Mouse (Mus musculus): ENCODE data around the gene Aacs. TPM values are rescaled to one million over a fixed set of nuclear protein-coding genes. Genes with fewer than 3 reads are reported as not detected.
"Not testable (repeated sequence)": the region's sequence is repeated elsewhere in the genome, so short reads cannot be mapped to it uniquely, and the experiment has no call there.

Aacs gene
- polyA plus RNA-seq, 1 experiment from 2014 or later = 73.4 TPM

GRCm38 (mm10) chr5:125485031-125485778 is 9.6 kb downstream of the Aacs start:
- no peaks in the 10 kb centered on the region for H3K27me3 ChIP-seq (ENCODE audit: insufficient read depth, poor library complexity, severe bottlenecking)
- H3K4me1 ChIP-seq (replicated peaks) = peaks cover 28% of the 10 kb centered on the region
- H3K9me3 ChIP-seq = no peaks in the 10 kb centered on the region
- peaks cover 81% of the 10 kb centered on the region for H3K36me3 ChIP-seq
- H3K27ac ChIP-seq = 0 out of 2 replicates have a peak overlapping the region, but pooled peaks have one; percentile 8
- no peak overlapping the region for H3K4me3 ChIP-seq
- 93% methylated on average over 4 of the region's 4 CpGs for WGBS
- no peak for DNase-seq (ENCODE audit: low spot score)

- Histone ChIP-seq H3K36me3 (peaks cover 81% of the 10 kb centered on the region), H3K9me3 (no peaks in the 10 kb centered on the region), H3K27me3 (ENCODE audit: insufficient read depth, poor library complexity, severe bottlenecking) (no peaks in the 10 kb centered on the region), H3K4me3 (no peak overlapping the region), H3K27ac (0 out of 2 replicates have a peak overlapping the region, but pooled peaks have one; percentile 8), H3K4me1 (replicated peaks) (peaks cover 20% of the 10 kb centered on the region)
- DNase-seq (ENCODE audit: low spot score) = no peak
- 94% methylated on average over 1 of the region's 1 CpGs for WGBS
These were observed 10.5 kb downstream of the Aacs start for GRCm38 (mm10) chr5:125486088-125486487.

GRCm38 (mm10) chr5:125487375-125488115 is 11.9 kb downstream of the Aacs start:
- Histone ChIP-seq H3K9me3 (no peaks in the 10 kb centered on the region), H3K27ac (peak overlapping the region; percentile 85), H3K4me3 (no peak overlapping the region), H3K27me3 (ENCODE audit: insufficient read depth, poor library complexity, severe bottlenecking) (no peaks in the 10 kb centered on the region), H3K36me3 (peaks cover 82% of the 10 kb centered on the region), H3K4me1 (replicated peaks) (peaks cover 20% of the 10 kb centered on the region)
- WGBS = 51% methylated on average over 11 of the region's 11 CpGs
- peak; percentile 64 for DNase-seq (ENCODE audit: low spot score)

DNA sequence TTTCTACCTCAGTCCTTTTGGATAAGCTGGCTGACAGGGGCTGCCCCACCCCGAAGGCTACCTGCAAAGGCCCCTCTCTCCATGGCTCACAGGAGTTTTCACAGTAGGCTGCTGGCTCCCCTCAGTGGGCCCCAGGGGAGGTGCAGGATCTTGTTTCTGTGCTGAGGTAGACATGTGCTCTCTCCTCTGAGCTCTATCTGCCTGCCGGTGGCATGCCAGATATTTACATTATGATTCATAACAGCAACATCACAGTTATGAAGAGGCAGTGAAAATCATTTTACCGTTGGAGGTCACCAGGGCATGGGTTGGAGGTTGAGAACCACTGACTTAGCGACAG is 12.5 kb downstream of the Aacs start:
- peaks cover 82% of the 10 kb centered on the region for H3K36me3 ChIP-seq
- DNase-seq (ENCODE audit: low spot score) = peak; percentile 33

DNA sequence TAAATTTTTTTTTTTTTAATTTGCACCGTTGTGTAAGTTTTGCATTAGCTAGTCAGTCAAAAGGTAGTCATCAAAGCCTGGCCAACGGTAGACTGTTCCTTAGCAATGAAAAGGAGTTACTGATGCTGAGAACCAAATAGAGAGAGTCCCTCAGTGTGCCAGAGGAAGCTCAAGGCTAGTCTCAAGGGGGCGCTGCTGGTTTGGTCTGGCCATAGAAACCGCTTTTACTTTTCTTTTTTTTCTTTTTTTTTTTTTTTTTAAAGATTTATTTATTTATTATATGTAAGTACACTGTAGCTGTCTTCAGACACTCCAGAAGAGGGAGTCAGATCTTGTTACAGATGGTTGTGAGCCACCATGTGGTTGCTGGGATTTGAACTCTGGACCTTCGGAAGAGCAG is 13.3 kb downstream of the Aacs start:
- Histone ChIP-seq H3K4me1 (replicated peaks) (peaks cover 24% of the 10 kb centered on the region), H3K36me3 (peaks cover 78% of the 10 kb centered on the region)
- not testable (repeated sequence) for H3K4me3 ChIP-seq; H3K27ac ChIP-seq; H3K9me3 ChIP-seq; DNase-seq (ENCODE audit: low spot score); H3K27me3 ChIP-seq (ENCODE audit: insufficient read depth, poor library complexity, severe bottlenecking)
- WGBS = 92% methylated on average over 5 of the region's 5 CpGs

More for the DNA sequence above, 12.5 kb downstream of the Aacs start:
- H3K27ac ChIP-seq = peak overlapping the region; percentile 85
- H3K9me3 ChIP-seq = no peaks in the 10 kb centered on the region
- 68% methylated on average over 4 of the region's 4 CpGs for WGBS
- H3K27me3 ChIP-seq (ENCODE audit: insufficient read depth, poor library complexity, severe bottlenecking) = no peaks in the 10 kb centered on the region
- peaks cover 24% of the 10 kb centered on the region for H3K4me1 ChIP-seq (replicated peaks)
- no peak overlapping the region for H3K4me3 ChIP-seq

GRCm38 (mm10) chr5:125491107-125491506 is 15.5 kb downstream of the Aacs start:
- peak overlapping the region; percentile 46 for H3K27ac ChIP-seq
- no peaks in the 10 kb centered on the region for H3K27me3 ChIP-seq (ENCODE audit: insufficient read depth, poor library complexity, severe bottlenecking)
- WGBS = 91% methylated on average over 10 of the region's 10 CpGs
- H3K36me3 ChIP-seq = peaks cover 80% of the 10 kb centered on the region
- DNase-seq (ENCODE audit: low spot score) = no peak
- H3K9me3 ChIP-seq = no peaks in the 10 kb centered on the region
- no peak overlapping the region for H3K4me3 ChIP-seq
- H3K4me1 ChIP-seq (replicated peaks) = peaks cover 24% of the 10 kb centered on the region

DNA sequence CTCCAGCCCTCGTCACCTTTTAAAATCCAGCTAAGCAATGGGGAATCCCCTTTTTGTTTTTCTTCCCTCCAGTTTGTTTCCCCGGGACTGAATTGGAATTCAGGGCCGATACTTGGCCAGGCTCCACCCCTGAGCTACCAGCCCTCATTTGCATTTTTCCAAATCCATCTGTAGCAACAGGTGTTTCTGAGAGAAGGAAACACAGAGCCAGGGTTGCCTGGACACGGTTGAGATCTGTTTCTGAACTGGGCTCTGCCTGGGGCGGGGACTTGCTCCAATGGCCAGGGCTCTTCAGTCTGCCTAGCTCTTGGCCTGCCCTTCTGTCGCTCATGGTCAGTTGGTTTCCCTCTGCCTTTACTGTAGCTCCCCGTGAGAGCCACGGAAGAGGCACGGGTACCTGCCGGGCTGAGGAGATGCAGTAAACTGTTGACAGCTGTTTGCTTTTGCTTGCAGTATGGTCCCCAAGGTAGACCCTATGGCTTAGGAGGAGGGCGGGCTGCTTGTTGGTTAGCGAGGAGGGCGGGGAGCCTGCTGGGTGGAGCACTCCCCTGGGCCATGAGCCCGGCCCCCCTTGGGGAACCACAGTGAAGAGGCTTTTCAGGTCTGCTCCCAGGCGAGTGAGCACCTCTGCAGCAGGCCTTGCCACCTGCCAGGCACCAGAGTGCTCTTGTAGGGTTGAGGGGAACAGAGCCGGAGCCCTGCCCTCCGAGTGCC is 16.9 kb downstream of the Aacs start:
- peaks cover 15% of the 10 kb centered on the region for H3K4me1 ChIP-seq (replicated peaks)
- no peaks in the 10 kb centered on the region for H3K9me3 ChIP-seq
- no peaks in the 10 kb centered on the region for H3K27me3 ChIP-seq (ENCODE audit: insufficient read depth, poor library complexity, severe bottlenecking)
- DNase-seq (ENCODE audit: low spot score) = no peak
- peaks cover 71% of the 10 kb centered on the region for H3K36me3 ChIP-seq
- no peak overlapping the region for H3K27ac ChIP-seq
- no peak overlapping the region for H3K4me3 ChIP-seq
- WGBS = 59% methylated on average over 17 of the region's 17 CpGs

- Histone ChIP-seq H3K27ac (no peak overlapping the region), H3K36me3 (peaks cover 66% of the 10 kb centered on the region), H3K9me3 (no peaks in the 10 kb centered on the region), H3K4me1 (replicated peaks) (peaks cover 15% of the 10 kb centered on the region), H3K27me3 (ENCODE audit: insufficient read depth, poor library complexity, severe bottlenecking) (no peaks in the 10 kb centered on the region), H3K4me3 (no peak overlapping the region)
- DNase-seq (ENCODE audit: low spot score) = no peak
- WGBS = 63% methylated on average over 5 of the region's 5 CpGs
These were observed 17.4 kb downstream of the Aacs start for GRCm38 (mm10) chr5:125493093-125493423.

- H3K4me1 ChIP-seq (replicated peaks) = 0 out of 2 replicates have a peak, but pooled peaks cover 12% of the 10 kb centered on the region
- H3K9me3 ChIP-seq = no peaks in the 10 kb centered on the region
- DNase-seq (ENCODE audit: low spot score) = no peak
- 90% methylated on average over 10 of the region's 10 CpGs for WGBS
- H3K36me3 ChIP-seq = peaks cover 70% of the 10 kb centered on the region
- no peak overlapping the region for H3K27ac ChIP-seq
- H3K4me3 ChIP-seq = no peak overlapping the region
- no peaks in the 10 kb centered on the region for H3K27me3 ChIP-seq (ENCODE audit: insufficient read depth, poor library complexity, severe bottlenecking)
These were observed 20.0 kb downstream of the Aacs start for GRCm38 (mm10) chr5:125495655-125496054.

- H3K4me3 ChIP-seq = no peak overlapping the region
- no peaks in the 10 kb centered on the region for H3K9me3 ChIP-seq
- 0 out of 2 replicates have a peak, but pooled peaks cover 8% of the 10 kb centered on the region for H3K4me1 ChIP-seq (replicated peaks)
- no peaks in the 10 kb centered on the region for H3K27me3 ChIP-seq (ENCODE audit: insufficient read depth, poor library complexity, severe bottlenecking)
- peak; percentile 72 for DNase-seq (ENCODE audit: low spot score)
- whole genome bisulfite sequencing = 66% methylated on average over 12 of the region's 12 CpGs
- 0 out of 2 replicates have a peak overlapping the region, but pooled peaks have one; percentile 47 for H3K27ac ChIP-seq
- peaks cover 64% of the 10 kb centered on the region for H3K36me3 ChIP-seq
These were observed 22.4 kb downstream of the Aacs start for GRCm38 (mm10) chr5:125497821-125498600.

DNA sequence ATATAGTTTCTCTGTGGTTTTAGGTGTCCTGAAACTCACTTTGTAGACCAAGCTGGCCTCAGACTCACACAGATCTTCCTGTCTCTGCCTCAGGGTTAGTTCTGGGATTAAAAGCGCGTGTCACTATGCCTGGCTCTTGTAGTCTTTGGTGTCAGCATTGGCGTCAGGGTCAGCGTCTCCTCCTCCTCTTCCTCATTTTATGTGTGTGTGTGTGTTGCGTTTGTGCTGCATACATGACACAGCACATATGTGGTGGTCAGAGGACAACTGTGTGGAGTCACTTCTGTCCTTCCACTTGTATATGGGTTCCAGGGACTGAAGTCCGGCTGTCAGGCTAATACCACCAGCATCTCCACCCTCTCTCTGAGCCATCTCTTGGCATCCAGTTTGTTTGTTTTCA is 25.9 kb downstream of the Aacs start:
- no peaks in the 10 kb centered on the region for H3K27me3 ChIP-seq (ENCODE audit: insufficient read depth, poor library complexity, severe bottlenecking)
- H3K4me3 ChIP-seq = no peak overlapping the region
- DNase-seq (ENCODE audit: low spot score) = no peak
- H3K4me1 ChIP-seq (replicated peaks) = 0 out of 2 replicates have a peak, but pooled peaks cover 8% of the 10 kb centered on the region
- WGBS = 93% methylated on average over 6 of the region's 6 CpGs
- no peak overlapping the region for H3K27ac ChIP-seq
- peaks cover 66% of the 10 kb centered on the region for H3K36me3 ChIP-seq
- no peaks in the 10 kb centered on the region for H3K9me3 ChIP-seq

GRCm38 (mm10) chr5:125502186-125502585 is 26.6 kb downstream of the Aacs start:
- H3K27ac ChIP-seq = no peak overlapping the region
- H3K4me3 ChIP-seq = no peak overlapping the region
- H3K4me1 ChIP-seq (replicated peaks) = 0 out of 2 replicates have a peak, but pooled peaks cover 8% of the 10 kb centered on the region
- DNase-seq (ENCODE audit: low spot score) = no peak
- no peaks in the 10 kb centered on the region for H3K27me3 ChIP-seq (ENCODE audit: insufficient read depth, poor library complexity, severe bottlenecking)
- 53% methylated on average over 3 of the region's 3 CpGs for WGBS
- H3K9me3 ChIP-seq = no peaks in the 10 kb centered on the region
- peaks cover 71% of the 10 kb centered on the region for H3K36me3 ChIP-seq
